Mouse (Mus musculus) MEL (cell line): ENCODE data around the gene Slc44a3. TPM values are rescaled to one million over a fixed set of nuclear protein-coding genes. Genes with fewer than 3 reads are reported as not detected.

Experiments
- DNase-seq: peaks from one replicate; pipeline ENCODE4 v3.0.0; 2011; ENCODE audit warnings: low read depth, low spot score
- H3K27ac ChIP-seq: 2 replicates; pipeline ENCODE4 v1.5.1; 2012; ENCODE audit warnings: low read depth, mild to moderate bottlenecking, control low read depth, low read length, moderate library complexity; ENCODE audit not compliant: control insufficient read depth
- H3K27me3 ChIP-seq, 2 experiments: fragments of 150-350 bp in 1 of 2; sonication (generic) in 1 of 2; 2 replicates each; pipeline ENCODE4 v1.6.1; 2012; ENCODE audit warnings: low read length in 2 of 2, mild to moderate bottlenecking in 2 of 2, improper control_type of control experiment in 1 of 2, moderate library complexity in 1 of 2; ENCODE audit not compliant: insufficient read depth in 2 of 2, control insufficient read depth in 1 of 2
- H3K36me3 ChIP-seq, 2 experiments: 2 replicates each; pipeline ENCODE4 v1.6.1; 2012 to 2014; ENCODE audit warnings: low read length in 2 of 2, improper control_type of control experiment in 1 of 2, inconsistent platforms in 1 of 2, mild to moderate bottlenecking in 1 of 2; ENCODE audit not compliant: insufficient read depth in 2 of 2, control insufficient read depth in 1 of 2
- H3K4me1 ChIP-seq, 2 experiments: fragments of 150-350 bp in 1 of 2; sonication (generic) in 1 of 2; 2 replicates each; pipeline ENCODE4 v1.6.1; 2012; ENCODE audit warnings: low read length in 2 of 2, improper control_type of control experiment in 1 of 2, mild to moderate bottlenecking in 1 of 2; ENCODE audit not compliant: insufficient read depth in 2 of 2, control insufficient read depth in 1 of 2
- H3K4me3 ChIP-seq, 2 experiments: fragments of 150-350 bp in 1 of 2; sonication (generic) in 1 of 2; 2 replicates each; pipeline ENCODE4 v1.5.1; 2012; ENCODE audit warnings: low read depth in 2 of 2, low read length in 2 of 2, mild to moderate bottlenecking in 2 of 2, moderate library complexity in 2 of 2, control low read depth in 1 of 2, improper control_type of control experiment in 1 of 2; ENCODE audit not compliant: control insufficient read depth in 1 of 2, insufficient read depth in 1 of 2
- H3K79me2 ChIP-seq: 2 replicates; pipeline ENCODE4 v1.6.1; 2012; ENCODE audit warnings: mild to moderate bottlenecking, low read length, moderate library complexity; ENCODE audit not compliant: control insufficient read depth, poor library complexity, insufficient read depth
- H3K9ac ChIP-seq: 2 replicates; pipeline ENCODE4 v1.6.1; 2012; ENCODE audit warnings: low read depth, mild to moderate bottlenecking, control low read depth, low read length, moderate library complexity; ENCODE audit not compliant: control insufficient read depth, poor library complexity, severe bottlenecking
- H3K9me3 ChIP-seq: fragments of 150-350 bp; sonication (generic); replicated peaks from 2 replicates; pipeline ENCODE4 v1.6.1; 2012; ENCODE audit warnings: mild to moderate bottlenecking, low read length, improper control_type of control experiment, moderate library complexity; ENCODE audit not compliant: insufficient read depth
- ELF1 ChIP-seq: IDR thresholded peaks from 2 replicates; pipeline ENCODE4 v1.6.1; 2014; ENCODE audit warnings: low read depth, mild to moderate bottlenecking, inconsistent platforms, low read length, improper control_type of control experiment, moderate library complexity
- EP300 ChIP-seq, 2 experiments: IDR thresholded peaks; 2 replicates each; pipeline ENCODE4 v1.6.1; 2011; ENCODE audit warnings: improper control_type of control experiment in 2 of 2, low read length in 2 of 2, low read depth in 1 of 2, mild to moderate bottlenecking in 1 of 2
- ETS1 ChIP-seq: IDR thresholded peaks from 2 replicates; pipeline ENCODE4 v1.6.1; 2012; ENCODE audit warnings: low read depth, mild to moderate bottlenecking, inconsistent platforms, low read length, improper control_type of control experiment, moderate library complexity
- GABPA ChIP-seq: IDR thresholded peaks from 2 replicates; pipeline ENCODE4 v1.6.1; 2012; ENCODE audit warnings: low read depth, mild to moderate bottlenecking, inconsistent platforms, low read length, improper control_type of control experiment, moderate library complexity
- HCFC1 ChIP-seq: IDR thresholded peaks from 2 replicates; pipeline ENCODE4 v1.6.1; 2012; ENCODE audit warnings: low read depth, mild to moderate bottlenecking, inconsistent platforms, low read length, improper control_type of control experiment, moderate library complexity
- JUND ChIP-seq: IDR thresholded peaks from 2 replicates; pipeline ENCODE4 v1.6.1; 2011; ENCODE audit warnings: low read depth, mild to moderate bottlenecking, improper control_type of control experiment, low read length
- MAFK ChIP-seq: IDR thresholded peaks from 2 replicates; pipeline ENCODE4 v1.6.1; 2011; ENCODE audit warnings: low read depth, mild to moderate bottlenecking, low read length, improper control_type of control experiment, borderline replicate concordance
- MAX ChIP-seq: IDR thresholded peaks from 2 replicates; pipeline ENCODE4 v1.6.1; 2011; ENCODE audit warnings: low read length, improper control_type of control experiment
- MAZ ChIP-seq: IDR thresholded peaks from 2 replicates; pipeline ENCODE4 v1.6.1; 2012; ENCODE audit warnings: low read depth, mild to moderate bottlenecking, inconsistent platforms, low read length, improper control_type of control experiment
- MXI1 ChIP-seq: IDR thresholded peaks from 2 replicates; pipeline ENCODE4 v1.6.1; 2011; ENCODE audit warnings: mild to moderate bottlenecking, low read depth, low read length, improper control_type of control experiment
- MYC ChIP-seq: IDR thresholded peaks from 2 replicates; pipeline ENCODE4 v1.6.1; 2011; ENCODE audit warnings: low read depth, mild to moderate bottlenecking, low read length, improper control_type of control experiment, moderate library complexity
- NRF1 ChIP-seq: IDR thresholded peaks from 2 replicates; pipeline ENCODE4 v1.6.1; 2014; ENCODE audit warnings: low read depth, mild to moderate bottlenecking, inconsistent platforms, low read length, improper control_type of control experiment, moderate library complexity; ENCODE audit not compliant: poor library complexity, insufficient read depth, severe bottlenecking
- POLR2AphosphoS2 ChIP-seq: IDR thresholded peaks from 2 replicates; pipeline ENCODE4 v1.6.1; 2011; ENCODE audit warnings: low read length, improper control_type of control experiment
- SMC3 ChIP-seq: IDR thresholded peaks from 2 replicates; pipeline ENCODE4 v1.6.1; 2011; ENCODE audit warnings: low read depth, low read length, improper control_type of control experiment
- TCF12 ChIP-seq: IDR thresholded peaks from 2 replicates; pipeline ENCODE4 v1.6.1; 2014; ENCODE audit warnings: low read depth, mild to moderate bottlenecking, inconsistent platforms, low read length, improper control_type of control experiment, moderate library complexity
- UBTF ChIP-seq: IDR thresholded peaks from 2 replicates; pipeline ENCODE4 v1.6.1; 2012; ENCODE audit warnings: low read depth, mild to moderate bottlenecking, inconsistent platforms, low read length, improper control_type of control experiment, moderate library complexity, borderline replicate concordance; ENCODE audit not compliant: insufficient read depth
- ZC3H11A ChIP-seq: IDR thresholded peaks from 2 replicates; pipeline ENCODE4 v1.6.1; 2012; ENCODE audit warnings: low read depth, mild to moderate bottlenecking, inconsistent platforms, low read length, improper control_type of control experiment
- ZMIZ1 ChIP-seq: IDR thresholded peaks from 2 replicates; pipeline ENCODE4 v1.6.1; 2012; ENCODE audit warnings: low read depth, mild to moderate bottlenecking, inconsistent platforms, low read length, improper control_type of control experiment, moderate library complexity
- ZNF384 ChIP-seq: IDR thresholded peaks from 2 replicates; pipeline ENCODE4 v1.6.1; 2012; ENCODE audit warnings: low read depth, mild to moderate bottlenecking, inconsistent platforms, low read length, improper control_type of control experiment
- polyA plus RNA-seq, 2 experiments: library from polyadenylated mRNA; stranded (reverse) in 1 of 2; unstranded in 1 of 2; fragments of >175 nt in 1 of 2; fragments of >200 nt in 1 of 2; gene quantifications; 2 replicates each; pipeline versions ENCODE4 v1.2.1 to v1.2.4; 2012; ENCODE audit warnings: low replicate concordance in 2 of 2, low read depth in 1 of 2; ENCODE audit not compliant: insufficient read length in 2 of 2, insufficient read depth in 1 of 2, missing spikeins in 1 of 2
- total RNA-seq: library from RNA; depleted of rRNA; stranded (reverse); fragments of 300-350 nt; gene quantifications from 2 replicates; pipeline ENCODE4 v1.2.3, GENCODE M21; 2012

Slc44a3 gene
- total and polyA plus RNA-seq, 3 experiments = 0.08 to 0.11 TPM; not detected in 1

DNA sequence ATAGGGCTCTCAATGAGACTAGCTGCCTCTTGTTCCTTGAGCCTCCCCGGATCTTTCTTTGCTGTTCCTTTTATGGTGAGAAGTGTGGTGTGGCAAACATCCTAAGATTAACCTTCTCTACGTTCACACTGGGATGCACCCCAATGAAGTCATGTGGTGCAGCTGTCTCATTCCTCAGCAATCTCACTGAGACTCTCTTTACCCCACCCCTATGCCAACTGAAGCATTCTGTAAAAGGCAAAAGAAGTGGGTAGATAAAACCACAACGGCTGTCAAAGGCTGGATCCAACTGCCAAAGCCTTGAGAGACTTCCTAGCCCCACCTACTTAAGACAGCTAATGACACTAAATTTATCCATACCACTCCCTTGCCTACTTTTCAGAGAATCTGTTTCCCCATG, 57.5 kb downstream of the Slc44a3 start (continued):
- TF ChIP-seq MAX = peak; percentile 54; the same call in 1 of the 2 replicates

DNA sequence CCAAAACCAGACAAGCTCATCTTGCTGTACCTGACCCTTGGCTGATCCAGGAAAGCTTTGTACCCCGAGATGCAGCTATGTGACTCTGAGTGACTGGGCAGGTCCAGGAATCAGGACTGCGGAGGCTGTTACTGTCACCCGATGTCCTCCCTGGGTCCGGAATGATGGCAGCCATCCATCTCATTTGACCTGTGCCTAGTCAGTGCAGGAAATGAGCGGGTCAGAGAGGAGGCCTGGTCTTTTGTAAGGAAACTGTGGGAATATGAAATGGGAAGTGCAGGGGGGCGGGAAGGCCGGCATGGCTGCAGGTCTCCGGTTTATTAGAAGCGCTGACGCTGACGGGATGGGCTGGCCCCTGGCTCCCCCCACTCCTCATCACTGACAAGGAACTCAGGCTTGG, 60.5 kb downstream of the Slc44a3 start:
- Histone ChIP-seq H3K36me3 (peaks cover 0 to 9% of the 10 kb centered on the region in 2 experiments; a peak in 2 of 4 replicates), H3K4me3 (no peak overlapping the region), H3K27me3 (no peaks in the 10 kb centered on the region), H3K27ac (no peak overlapping the region), H3K9ac (no peak overlapping the region), H3K9me3 (no peaks in the 10 kb centered on the region), H3K79me2 (no peaks in the 10 kb centered on the region), H3K4me1 (peaks cover 9 to 12% of the 10 kb centered on the region in 2 experiments)
- TF ChIP-seq MYC (no peak), MXI1 (no peak), GABPA (no peak), POLR2AphosphoS2 (no peak), HCFC1 (no peak), ZMIZ1 (no peak), ZC3H11A (no peak), NRF1 (no peak), MAZ (no peak), EP300 (IDR thresholded peaks at IDR 0.05; ENCODE audit: low read depth in 1 of 2, low read length in 2 of 2) (no peak), UBTF (no peak), ELF1 (no peak), ZNF384 (no peak), ETS1 (no peak), TCF12 (no peak), MAFK (no peak), JUND (no peak), SMC3 (no peak)
- DNase-seq = no peak
